Mouse (Mus musculus) c-Kit-positive CD71-positive TER-119-positive erythroid progenitor cells, embryonic 14.5 days (primary cell): Measurements from ENCODE around the gene Scd1.
A peak's percentile ranks its signal among the peaks of the same experiment; 100 is the strongest.

ENCODE experiments used
- DNase-seq: peaks from one replicate; pipeline ENCODE4 v3.0.0-alpha.2; 2013; ENCODE audit warnings: low spot score

Scd1 gene

DNA sequence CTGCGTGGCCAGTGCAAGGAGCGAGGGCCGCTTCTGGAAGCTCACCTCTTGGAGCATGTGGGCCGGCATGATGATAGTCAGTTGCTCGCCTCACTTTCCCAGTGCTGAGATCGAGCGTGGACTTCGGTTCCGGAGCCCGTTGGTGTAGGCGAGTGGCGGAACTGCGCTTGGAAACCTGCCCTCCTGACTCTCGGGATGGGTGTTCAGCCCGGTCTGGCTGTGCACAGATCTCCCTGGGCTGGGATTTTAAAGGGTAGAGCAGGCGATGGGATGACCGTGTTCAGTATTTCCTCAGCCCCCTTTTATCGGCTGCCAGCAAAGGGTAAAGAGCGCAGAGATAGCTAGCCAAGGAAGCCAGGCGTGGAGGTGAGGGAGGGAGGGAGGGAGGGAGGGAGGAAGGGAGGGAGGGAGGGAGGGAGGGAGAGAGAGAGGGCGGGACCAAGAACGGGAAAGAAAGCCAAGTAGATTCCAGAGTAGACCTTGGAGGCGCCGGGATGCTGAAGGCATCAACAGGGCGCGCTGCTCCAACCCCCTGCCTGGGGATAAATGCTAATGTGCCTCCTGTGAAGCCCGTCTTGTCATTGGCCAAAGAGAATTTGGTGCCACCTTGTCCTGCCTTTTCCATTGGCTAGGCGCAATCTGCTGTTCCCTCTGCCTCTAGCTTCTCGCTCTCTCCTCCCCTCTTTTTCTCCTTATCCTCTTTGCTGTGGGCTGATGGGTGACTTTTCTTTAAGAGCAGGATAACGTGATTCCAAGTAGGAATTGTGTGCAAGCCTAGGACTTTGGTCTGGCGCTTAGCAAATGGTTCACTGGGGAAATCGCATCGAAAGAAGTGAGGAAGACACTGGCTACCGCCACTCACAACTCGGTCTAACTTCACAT, at the start of gene Scd1:
Scd1 (minus strand) TSS at position 539 of the 882 bp plus-strand sequence.
- DNase-seq, result no peak

DNA sequence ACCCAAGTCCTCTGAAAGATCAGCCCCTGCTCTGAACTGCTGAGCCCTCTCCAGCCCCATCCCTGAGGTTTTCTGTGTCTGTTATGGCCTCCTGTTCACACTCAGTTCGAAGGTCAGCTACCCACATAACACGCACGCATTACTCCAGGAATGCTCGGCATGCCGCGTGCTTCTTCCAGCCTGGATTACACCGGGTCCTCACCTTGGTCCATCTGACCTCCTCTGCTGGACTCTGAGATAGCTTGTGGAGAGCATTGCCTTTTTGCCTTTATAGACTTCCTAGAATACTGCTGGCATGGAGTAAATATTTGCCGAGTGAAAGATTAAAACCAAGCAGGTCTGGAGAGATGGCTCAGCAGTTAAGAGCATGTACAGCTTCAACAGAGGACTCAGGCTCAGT, 47.7 kb upstream of the Scd1 start:
- no peak for DNase-seq

DNA sequence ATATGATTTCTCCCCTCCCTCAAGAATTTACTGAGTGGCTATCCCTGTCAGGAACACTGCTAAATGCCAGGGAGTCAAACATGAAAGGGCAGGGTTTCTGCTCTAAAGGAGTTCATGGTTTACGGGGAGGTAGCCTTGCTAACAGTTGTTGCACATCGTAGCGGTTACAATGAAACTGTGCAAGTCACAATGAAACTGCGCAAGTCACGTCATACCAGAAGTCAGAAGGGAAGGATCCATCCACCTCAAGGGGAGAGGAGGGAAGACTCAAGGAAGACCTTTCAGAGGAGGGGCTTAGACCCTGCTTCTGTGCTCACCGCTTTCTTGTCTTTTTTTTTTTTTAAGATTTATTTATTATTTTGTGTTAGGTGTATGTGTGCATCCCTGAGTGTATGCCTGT, 47.2 kb upstream of the Scd1 start:
- DNase-seq, result no peak

DNA sequence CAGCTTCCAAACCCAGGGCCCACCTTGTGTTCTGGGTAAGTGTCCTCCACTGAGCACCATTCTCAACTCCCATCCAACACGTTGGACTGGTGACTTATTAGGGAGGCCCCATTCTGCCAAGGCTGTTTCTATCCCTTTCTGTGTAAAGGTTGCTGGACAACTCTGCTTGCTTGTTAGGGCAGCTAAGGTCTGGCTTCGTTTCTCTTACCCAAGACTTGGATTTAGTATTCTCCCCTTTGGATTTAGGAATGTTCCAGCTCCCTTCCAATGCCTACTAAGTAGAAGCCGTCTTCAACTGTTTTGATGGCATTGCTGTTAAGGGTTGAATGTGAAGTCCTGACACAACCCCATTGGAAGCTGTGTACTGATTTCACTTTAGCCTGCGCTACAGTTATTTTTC, 40.2 kb upstream of the Scd1 start:
- DNase-seq, result no peak

DNA sequence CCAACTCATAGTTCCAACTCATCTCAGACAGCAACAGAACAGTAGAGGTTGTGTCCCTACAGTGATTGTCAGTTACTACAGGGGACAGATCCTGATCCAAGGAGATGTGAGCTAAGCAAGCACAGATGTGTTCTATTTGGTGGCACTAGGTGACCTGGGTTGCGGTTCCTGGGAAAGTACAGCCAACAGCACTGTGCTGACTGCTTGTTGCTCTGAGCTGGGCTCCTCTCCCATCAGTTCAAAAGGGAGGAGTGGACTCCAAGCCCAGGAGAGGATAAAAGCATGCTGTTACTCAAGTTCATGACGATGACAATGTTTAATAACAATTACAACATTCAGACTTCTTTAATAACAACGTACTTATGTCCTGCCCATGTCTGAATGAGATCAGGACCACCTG, 38.1 kb upstream of the Scd1 start:
- no peak for DNase-seq

DNA sequence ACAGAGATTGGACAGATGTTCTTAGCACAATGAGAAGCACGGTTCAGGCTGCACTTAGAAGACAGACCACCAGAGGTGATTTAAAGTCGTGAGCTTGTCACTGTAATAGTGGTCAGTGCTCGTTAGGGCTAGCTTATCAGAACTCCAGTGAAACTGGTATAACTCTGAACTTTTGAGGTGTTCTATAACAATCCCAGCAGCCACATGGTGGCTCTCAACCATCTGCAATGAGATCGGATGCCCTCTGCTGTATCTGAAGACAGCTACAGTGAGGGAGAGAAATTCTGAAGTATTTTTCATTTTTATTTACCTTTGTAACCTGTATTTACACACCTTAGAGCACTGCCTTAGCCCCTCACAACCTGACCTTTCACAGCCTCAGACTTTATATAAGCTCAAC, 31.6 kb upstream of the Scd1 start:
- no peak for DNase-seq

DNA sequence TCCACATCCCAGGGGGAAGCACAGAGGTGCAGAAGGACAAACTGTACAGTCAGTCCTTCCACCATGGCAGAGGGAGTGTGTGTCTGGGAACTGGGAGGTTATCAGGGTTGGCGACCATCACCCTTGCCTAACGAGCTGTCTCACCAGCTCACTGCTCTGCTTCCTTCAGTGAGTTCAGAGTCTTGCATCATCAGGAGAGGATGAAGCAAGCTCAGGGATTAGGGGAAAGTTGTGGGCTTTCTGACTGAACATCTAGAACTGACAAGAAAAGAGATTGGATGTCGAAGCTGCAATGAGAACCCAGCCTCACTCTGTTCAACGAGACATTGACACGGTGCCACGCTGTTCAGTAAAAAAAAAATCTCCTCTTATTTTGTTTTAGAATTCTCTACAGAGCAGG, 30.3 kb upstream of the Scd1 start:
- no peak for DNase-seq

DNA sequence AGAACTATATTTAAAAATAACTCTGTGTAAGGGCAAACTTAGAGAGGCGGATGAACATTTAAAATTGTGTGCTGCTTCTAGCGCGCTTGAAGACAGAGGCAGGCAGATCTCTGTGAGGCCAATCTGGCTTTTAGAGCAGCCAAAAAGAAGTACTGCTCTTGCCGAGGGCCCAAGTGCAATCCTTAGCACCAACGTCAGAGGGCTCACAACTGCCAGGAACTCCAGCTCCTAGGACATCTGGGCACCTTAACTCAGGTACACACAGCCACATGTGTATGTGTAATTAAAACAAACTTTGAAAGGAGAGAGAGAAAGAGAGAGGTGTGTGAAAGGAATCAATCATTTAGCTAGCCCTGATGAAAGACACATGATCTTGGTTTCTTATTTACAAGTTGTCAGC, 24.4 kb upstream of the Scd1 start:
- DNase-seq, result no peak

DNA sequence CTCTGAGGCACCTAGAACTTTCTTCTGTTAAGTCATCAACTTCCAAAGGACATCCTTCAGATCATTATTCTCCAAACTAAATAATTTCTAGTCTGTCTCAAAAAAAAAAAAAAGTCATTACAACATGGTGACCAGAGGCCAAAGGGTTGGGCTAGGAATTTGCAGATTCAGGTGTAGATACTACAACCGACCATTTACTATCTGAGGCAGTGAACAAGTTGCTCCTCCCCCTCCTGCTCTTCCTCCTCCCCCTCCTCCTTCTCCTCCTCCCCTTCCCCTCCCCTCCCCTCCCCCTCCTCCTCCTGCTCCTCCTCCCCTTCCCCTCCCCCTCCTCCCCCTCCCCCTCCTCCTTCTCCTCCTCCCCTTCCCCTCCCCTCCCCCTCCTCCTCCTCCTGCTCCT, 20.0 kb upstream of the Scd1 start:
- DNase-seq, result no peak

DNA sequence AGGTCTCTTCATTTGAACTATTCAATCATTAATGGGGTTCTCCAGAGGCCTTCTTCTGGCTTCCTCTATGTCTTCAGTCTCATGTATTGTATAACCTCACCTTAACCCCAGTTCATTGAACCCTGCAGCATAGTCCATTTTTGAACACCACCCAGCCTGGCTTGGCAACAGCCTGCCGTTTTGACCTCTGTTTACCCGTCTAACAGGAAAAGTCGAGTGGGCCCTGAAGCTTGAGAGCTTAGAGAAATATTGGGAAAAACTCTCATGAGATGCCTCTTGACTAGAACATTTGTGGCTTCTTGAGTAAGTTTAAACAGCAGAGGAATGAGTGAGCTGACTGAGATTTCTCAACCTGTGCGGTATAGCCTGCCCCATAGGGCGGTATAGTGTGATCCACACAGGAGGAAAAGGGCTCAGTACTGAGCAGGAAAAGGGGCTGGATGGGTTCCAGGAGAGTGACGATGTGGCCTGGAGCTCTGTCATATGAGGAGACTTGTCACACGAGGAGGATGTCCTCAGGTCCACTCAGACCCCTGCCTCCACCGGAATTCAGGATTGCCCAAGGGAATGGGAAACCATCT, 14.5 kb upstream of the Scd1 start:
- DNase-seq, result no peak

DNA sequence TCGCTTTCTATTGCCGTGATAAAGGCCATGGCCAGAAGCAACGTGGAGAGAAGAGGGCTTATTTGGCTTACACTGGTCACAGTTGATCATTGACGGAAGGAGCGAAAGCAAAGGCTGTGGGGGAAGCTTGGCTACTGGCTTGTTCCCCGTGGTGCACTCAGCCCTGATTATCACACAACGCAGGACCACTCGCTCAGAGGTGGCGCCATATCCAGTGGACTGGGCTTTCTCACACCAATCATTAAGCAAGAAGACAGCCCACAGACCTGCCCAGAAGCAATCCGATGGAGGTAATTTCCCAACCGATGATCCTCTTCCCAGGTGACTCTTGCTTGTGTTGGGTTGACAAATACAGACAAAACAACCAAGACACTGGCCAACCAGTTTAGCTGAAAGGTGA, 11.9 kb upstream of the Scd1 start:
- DNase-seq, result no peak

DNA sequence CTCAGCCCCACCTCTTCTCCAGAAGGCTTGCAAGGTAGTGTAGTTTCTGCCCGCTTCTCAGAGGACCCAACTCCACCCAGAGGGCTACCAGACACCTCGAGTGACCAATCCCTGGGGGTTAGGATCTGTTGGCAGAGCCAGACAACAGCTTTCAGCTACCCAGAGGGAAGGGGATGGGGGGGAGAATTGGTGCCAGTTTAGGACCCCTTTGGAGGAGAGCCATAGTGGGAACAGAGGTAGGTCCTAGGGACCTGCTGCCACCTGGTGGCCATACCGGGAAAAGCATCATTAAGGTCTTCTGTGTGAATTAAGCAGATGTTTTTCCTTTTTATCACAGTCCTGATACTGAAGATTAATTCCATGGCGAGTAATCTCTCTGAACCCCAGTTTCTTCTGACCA, 11.3 kb upstream of the Scd1 start:
- DNase-seq, result peak; percentile 73

DNA sequence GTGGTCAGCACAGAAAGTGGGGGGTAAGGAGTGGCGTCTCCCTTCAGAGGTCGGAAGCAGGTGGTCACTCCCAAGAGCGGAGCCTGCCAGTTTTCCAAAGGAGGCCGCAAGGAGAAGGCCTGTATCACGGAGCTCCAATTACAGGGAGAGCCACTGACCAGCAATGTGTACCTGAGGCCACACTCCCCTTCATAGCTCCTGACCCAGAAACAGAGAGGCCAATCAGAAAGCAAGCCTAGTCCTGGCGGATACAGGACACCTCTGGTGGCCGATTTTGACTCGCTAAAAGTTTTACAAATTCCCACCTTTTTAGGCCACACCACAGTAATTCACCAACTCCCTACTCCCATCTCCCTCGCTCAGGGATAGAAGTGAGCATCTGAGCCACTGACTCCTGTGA, 10.9 kb upstream of the Scd1 start:
- DNase-seq, result no peak

DNA sequence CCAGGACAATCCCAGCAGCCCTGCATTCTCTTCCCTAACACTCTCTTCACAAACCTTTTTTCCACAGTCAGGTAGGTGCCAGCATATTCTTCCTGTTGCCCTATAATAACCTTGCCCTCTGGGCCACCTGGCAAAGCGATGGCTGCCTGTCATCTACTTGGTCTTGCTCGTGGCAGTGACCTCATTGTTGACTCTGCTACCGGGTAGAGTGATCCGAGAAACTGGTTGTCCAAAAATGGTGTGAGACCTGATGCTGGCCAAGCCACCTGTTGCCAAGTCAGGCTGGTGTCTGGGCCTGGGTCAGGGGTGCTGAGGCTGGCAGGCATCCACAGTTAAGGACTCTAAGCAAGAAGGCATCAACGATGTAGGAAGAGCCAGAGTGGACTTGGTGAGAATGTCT, 10.4 kb upstream of the Scd1 start:
- no peak for DNase-seq

DNA sequence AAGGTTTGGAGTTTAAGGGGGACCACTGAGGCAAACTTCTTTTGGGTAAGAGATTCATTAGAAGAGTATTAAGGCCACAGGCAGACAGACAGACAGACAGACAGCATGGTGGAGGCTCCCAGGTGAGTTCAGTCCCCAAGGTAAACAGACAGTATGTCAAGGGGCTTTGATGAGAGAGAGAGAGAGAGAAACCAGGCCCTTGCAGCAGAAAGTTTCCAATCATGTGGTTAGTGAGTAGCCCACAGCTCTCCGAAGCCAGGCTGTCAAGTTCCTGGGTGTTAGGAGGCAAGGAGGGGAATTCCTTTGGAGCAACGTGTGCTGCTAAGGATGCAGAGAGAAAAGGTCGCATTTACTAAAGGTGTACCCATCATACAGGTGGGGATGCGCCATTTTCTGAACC, 9.8 kb upstream of the Scd1 start:
- no peak for DNase-seq

DNA sequence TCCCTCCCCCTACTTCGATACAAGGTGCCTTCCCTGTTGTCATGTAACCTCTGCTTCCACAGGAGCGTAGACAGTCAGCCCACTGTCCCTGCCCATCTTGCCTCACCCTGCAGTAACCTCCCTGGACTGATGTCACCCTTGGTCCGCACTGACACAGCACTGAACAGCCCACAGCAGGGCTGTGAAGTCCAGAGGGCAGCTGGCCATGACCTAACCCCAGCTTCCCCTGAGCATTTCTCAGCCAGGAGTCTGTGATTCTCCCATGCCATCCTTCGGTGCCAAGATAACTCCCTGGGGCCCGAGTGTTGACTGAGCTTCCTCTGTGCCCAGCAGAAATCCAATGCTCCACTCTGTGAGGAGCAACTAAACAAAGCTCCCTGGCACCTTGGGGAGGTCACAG, 8.6 kb upstream of the Scd1 start:
- no peak for DNase-seq

DNA sequence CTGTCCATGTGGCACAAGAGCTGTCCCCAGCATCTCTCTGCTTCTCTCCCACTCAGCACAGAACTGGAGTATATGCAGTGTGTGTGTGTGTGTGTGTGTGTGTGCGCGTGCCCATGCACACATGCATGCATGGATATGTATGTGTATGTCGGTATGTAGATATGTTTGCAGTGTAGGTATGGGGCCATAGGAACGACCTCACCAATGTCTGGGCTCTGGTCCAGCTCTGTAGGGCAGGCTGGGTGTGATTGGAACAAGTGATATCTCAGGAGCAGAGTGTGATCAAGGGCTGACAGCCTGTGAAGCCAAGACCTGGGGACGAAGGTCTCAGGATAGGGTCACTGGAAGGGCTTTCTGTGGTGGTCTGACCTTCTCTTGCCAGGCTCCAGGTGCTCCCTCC, 7.8 kb upstream of the Scd1 start:
- no peak for DNase-seq

DNA sequence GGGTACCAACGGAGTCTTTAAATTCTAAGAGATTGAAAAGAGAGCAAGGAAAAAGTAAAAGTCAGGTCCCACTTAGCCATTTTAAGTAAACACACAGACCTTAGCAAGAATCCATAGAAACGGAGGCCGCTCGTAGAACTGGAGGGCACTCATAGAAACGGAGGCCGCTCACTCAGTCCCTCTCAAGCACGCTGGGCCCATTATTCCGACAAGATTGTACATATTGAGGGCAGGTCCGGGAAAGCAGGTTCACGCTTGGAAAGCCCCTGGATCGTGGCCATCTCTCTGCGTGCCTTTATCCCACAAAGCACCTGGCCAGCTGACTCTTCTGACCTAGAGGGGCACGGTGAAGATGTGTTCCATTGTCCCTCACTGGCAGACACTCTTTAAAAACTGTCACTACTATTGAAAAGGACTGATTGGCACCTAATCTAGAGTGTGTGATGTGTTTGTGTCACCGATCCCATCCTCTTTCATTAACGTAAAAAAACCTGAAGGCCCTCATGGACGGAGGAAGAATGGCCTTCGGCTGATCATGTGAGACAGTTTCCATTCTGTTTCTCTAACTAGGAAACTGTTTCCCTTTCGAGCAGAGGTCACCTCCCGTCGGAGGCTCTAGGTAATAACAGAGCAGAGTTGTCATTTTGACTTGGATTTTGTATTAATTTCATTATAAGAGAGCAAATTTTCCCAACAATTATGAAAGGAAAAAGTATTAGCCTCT, 2.8 kb upstream of the Scd1 start:
- no peak for DNase-seq

DNA sequence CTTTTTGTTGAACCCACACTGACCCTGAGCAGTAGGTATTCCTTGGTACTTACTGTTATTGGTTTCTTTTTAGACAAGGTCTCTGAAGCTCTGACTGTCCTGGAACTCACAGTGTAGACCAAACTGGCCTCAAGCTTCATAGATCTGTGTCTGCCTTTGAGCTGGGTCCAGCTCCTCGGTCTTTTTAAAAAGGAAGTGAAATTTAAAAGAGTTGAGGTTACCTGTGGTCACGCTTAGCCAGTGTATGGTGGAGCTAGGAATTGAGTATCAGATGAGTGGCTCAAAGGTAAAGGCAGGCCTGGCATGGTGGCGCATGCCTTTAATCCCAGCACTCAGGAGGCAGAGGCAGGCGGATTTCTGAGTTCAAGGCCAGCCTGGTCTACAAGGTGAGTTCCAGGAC, 916 bp upstream of the Scd1 start:
- no peak for DNase-seq

DNA sequence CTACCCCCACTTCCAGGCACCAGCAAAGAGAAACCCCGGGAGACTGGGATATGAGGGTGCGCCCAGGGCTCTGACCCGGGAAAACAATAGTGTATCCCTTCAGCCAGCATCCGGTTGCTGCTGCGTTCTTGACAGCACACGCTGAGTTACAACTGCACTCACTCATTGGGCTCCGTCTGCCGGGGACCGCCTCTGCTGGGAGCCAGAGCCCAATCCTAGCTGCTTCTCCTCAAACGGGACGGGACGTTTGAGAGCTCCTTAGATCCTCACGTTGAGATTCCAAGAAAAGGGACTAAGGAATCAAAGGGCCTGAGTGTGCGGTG, 505 bp upstream of the Scd1 start:
- no peak for DNase-seq

DNA sequence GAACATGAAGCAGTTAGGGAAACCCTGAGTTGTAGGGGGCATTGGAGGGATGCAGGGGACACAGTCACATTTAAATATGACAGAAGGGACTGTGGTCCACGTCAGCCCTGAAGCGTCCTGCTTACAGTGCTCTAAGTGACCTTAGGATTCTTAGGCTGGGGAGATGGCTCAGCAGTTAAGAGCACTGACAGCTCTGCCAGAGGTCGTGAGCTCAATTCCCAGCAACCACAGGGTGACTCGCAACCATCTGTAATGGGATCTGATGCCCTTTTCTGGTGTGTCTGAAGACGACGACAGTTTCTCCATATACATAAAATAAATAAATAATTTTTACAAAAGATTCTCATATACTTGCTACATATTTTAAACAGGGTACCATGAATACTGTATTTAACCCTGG, 4.1 kb downstream of the Scd1 start:
- DNase-seq, result no peak

DNA sequence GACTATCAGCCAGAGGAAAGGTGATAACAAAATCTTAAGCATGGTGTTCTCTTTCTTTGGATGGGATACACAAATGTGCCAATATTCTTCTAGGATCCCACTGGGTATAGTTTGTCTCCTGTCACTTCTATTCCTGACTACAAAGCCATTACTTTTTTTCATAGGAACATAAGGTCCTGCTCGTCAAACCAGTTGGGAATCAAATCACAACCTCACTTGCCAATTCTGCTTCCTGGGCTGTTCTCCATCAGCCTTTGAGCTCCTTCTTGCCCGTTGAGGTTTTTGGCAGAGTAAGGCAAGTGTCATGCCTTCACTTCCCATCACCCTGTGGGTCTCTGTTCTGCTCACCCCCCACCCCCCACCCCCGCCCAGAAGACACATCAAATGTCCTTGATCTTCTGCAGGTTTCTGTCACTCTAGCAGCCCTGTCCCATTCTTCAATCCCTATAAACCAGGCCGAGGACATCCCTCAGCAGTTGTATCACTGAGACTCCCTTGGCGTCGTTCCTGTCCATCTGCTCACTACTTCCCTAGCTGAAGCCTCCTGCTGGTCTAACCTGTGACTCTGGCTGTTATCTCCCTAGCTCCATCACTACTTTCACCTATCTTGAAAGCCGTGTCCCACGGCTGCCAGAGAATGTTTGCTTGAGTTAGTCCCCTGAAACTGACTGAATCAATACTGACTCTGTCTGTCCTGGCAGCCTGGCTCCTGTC, 7.0 kb downstream of the Scd1 start:
- no peak for DNase-seq

DNA sequence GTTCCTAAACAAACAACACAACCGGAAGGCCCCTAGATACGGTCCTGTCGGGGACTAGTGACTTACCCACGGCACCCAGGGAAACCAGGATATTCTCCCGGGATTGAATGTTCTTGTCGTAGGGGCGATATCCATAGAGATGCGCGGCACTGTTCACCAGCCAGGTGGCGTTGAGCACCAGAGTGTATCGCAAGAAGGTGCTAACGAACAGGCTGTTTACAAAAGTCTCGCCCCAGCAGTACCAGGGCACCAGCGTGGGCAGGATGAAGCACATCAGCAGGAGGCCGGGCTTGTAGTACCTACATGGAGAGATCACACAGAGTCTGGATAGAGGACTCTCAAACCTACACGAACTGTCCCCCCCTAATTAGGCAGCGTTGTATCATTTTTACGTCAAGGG, 7.6 kb downstream of the Scd1 start:
- DNase-seq, result no peak
